Mouse (Mus musculus) kidney, adult 2 months (tissue): ENCODE data around the gene Gm38431. TPM values are rescaled to one million over a fixed set of nuclear protein-coding genes. Genes with fewer than 3 reads are reported as not detected.

ENCODE experiments used
- DNase-seq: peaks from one replicate; pipeline ENCODE4 v3.0.0; 2021
- H3K27ac ChIP-seq: fragments of 200-500 bp; 2 replicates; pipeline ENCODE4 v1.5.1; 2012; ENCODE audit warnings: low read depth, low read length, control low read depth, inconsistent platforms; ENCODE audit not compliant: insufficient read depth
- H3K27me3 ChIP-seq: fragments of 200-500 bp; replicated peaks from 2 replicates; pipeline ENCODE4 v1.6.1; 2012; ENCODE audit warnings: mild to moderate bottlenecking, moderate library complexity, low read length, inconsistent platforms; ENCODE audit not compliant: control insufficient read depth, insufficient read depth
- H3K36me3 ChIP-seq: fragments of 200-500 bp; 2 replicates; pipeline ENCODE4 v1.6.1; 2012; ENCODE audit warnings: mild to moderate bottlenecking, moderate library complexity, low read length, inconsistent platforms; ENCODE audit not compliant: control insufficient read depth, insufficient read depth
- H3K4me1 ChIP-seq: fragments of 200-500 bp; 2 replicates; pipeline ENCODE4 v1.6.1; 2011; ENCODE audit warnings: low read length; ENCODE audit not compliant: control insufficient read depth, insufficient read depth
- H3K4me3 ChIP-seq: fragments of 200-500 bp; 2 replicates; pipeline ENCODE4 v1.5.1; 2011; ENCODE audit warnings: mild to moderate bottlenecking, low read depth, low read length, control low read depth; ENCODE audit not compliant: insufficient read depth
- CTCF ChIP-seq: fragments of 200-500 bp; conservative IDR thresholded peaks from 2 replicates; pipeline ENCODE4 v1.5.1; 2011; ENCODE audit warnings: low read depth, mild to moderate bottlenecking, control low read depth, low read length, moderate library complexity, mixed read lengths; ENCODE audit not compliant: insufficient read depth, insufficient read length
- POLR2A ChIP-seq: fragments of 200-500 bp; IDR thresholded peaks from one replicate; pipeline ENCODE4 v1.6.1; 2011; ENCODE audit warnings: low read depth, low read length, control low read depth
- WGBS: fragments of 180-500 bp; shearing (Covaris S2); methylation state at CpG from one replicate; pipeline ENCODE4 v1.1.7; 2018; 5-methylcytosine and 5-hydroxymethylcytosine counted together
- polyA plus RNA-seq: library from polyadenylated mRNA; depleted of rRNA; stranded (reverse); fragments of >200 nt; gene quantifications from 2 replicates; pipeline ENCODE4 v1.2.3, GENCODE M21; 2012

Gene Gm38431
- polyA plus RNA-seq, 1 experiment = 1.1 TPM

GRCm38 (mm10) chr9:21104814-21105213 is 13.0 kb upstream of the Gm38431 start:
- no peaks in the 10 kb centered on the region for H3K27me3 ChIP-seq
- no peaks in the 10 kb centered on the region for H3K36me3 ChIP-seq
- no peak for DNase-seq
- H3K27ac ChIP-seq = no peak overlapping the region
- no peaks in the 10 kb centered on the region for H3K4me1 ChIP-seq
- H3K4me3 ChIP-seq = no peak overlapping the region
- no peak for TF ChIP-seq CTCF
- no peak for TF ChIP-seq POLR2A
- WGBS = 83% methylated on average over 6 of the region's 6 CpGs

DNA sequence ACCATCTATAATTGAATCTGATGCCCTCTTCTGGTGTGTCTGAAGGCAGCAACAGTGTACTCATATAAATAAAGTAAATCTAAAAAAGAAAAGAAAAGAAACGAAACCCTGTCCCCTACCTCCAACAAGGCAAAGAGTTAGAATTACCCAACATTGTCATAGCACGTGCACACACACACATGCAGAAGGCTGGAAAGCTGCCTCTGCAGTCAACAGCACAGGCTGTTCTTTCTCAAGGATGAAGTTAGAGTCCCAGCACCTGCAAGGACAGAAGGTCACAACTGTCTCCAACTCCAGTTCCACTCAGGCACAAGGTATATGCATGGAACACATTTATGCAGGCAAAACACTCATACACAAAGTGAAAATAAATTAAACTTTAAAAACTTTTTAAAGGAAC is 10.3 kb upstream of the Gm38431 start:
- no peak overlapping the region for H3K4me3 ChIP-seq
- WGBS = 95% methylated on average over 2 of the region's 2 CpGs
- H3K27ac ChIP-seq = no peak overlapping the region
- no peaks in the 10 kb centered on the region for H3K36me3 ChIP-seq
- TF ChIP-seq POLR2A (no peak), CTCF (no peak)
- peak; percentile 23 for DNase-seq
- no peaks in the 10 kb centered on the region for H3K4me1 ChIP-seq
- H3K27me3 ChIP-seq = no peaks in the 10 kb centered on the region

DNA sequence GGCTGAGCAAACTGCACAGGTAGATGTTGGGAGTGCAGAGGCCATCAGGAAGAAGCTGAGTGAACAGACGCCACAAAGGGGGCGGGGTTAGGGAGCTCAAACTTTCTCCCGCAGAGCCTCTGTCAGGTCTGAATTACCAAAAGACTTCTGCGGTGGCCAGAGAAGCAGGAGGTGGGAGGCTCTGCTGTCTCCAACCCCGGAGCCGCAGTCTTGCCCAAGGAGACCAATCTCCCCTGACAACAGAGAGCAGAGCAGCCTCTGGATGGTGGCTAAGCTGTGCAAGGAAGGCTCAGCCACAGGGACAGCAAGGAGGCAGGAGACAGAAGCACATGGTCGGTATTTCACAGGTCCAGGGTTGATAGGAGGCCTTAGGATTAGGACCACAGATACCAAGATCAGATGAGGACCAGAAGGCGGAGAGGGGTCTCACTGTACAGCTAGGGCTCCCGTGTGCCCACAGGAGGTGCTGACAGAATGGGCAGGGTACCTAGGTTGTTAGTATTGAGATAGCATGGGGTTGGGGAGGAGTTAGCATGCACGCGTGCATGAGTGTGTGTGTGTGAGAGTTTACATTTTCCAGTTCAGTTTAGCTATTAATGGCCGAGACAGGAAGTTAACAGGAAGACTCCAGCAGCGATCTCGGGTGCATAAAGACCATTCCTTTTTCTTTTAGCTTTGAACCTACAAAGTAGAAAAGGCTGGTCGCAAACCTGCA is 8.8 kb upstream of the Gm38431 start:
- H3K4me3 ChIP-seq = no peak overlapping the region
- H3K27me3 ChIP-seq = no peaks in the 10 kb centered on the region
- no peaks in the 10 kb centered on the region for H3K4me1 ChIP-seq
- TF ChIP-seq POLR2A (no peak), CTCF (no peak)
- H3K27ac ChIP-seq = no peak overlapping the region
- DNase-seq = no peak
- 54% methylated on average over 15 of the region's 15 CpGs for WGBS
- H3K36me3 ChIP-seq = no peaks in the 10 kb centered on the region

- no peak overlapping the region for H3K27ac ChIP-seq
- no peak for TF ChIP-seq POLR2A
- TF ChIP-seq CTCF = no peak
- 73% methylated on average over 8 of the region's 8 CpGs for WGBS
- no peak for DNase-seq
- H3K27me3 ChIP-seq = no peaks in the 10 kb centered on the region
- H3K36me3 ChIP-seq = no peaks in the 10 kb centered on the region
- H3K4me3 ChIP-seq = no peak overlapping the region
- H3K4me1 ChIP-seq = no peaks in the 10 kb centered on the region
These were observed 6.0 kb upstream of the Gm38431 start for GRCm38 (mm10) chr9:21097793-21098192.

DNA sequence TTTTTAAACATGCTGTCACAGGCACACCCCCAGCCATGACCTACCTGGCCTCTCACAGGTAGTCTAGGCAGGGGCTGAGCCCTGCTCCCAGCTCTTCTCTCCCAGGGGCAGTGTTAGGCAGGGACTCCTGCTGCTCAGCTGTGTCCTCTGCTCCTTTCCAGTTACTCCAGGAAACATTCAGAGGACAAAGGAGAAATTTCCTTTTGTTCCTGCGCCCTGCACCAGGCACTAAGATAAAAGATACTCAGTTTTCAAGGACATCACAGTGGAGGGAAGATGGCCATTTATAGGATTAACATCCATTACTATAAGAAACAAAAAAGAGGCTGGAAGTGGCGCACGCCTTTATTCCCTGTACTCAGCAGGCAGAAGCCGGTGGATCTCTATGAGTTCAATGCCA is 4.2 kb upstream of the Gm38431 start:
- WGBS = 100% methylated on average over 4 of the region's 4 CpGs
- TF ChIP-seq POLR2A (no peak), CTCF (no peak)
- Histone ChIP-seq H3K27ac (no peak overlapping the region), H3K4me3 (no peak overlapping the region), H3K4me1 (no peaks in the 10 kb centered on the region), H3K27me3 (no peaks in the 10 kb centered on the region), H3K36me3 (no peaks in the 10 kb centered on the region)
- no peak for DNase-seq

- WGBS = 98% methylated on average over 9 of the region's 9 CpGs
- Histone ChIP-seq H3K4me3 (no peak overlapping the region), H3K4me1 (peaks cover 4% of the 10 kb centered on the region; the same call in 1 of the 2 replicates), H3K36me3 (no peaks in the 10 kb centered on the region), H3K27ac (no peak overlapping the region), H3K27me3 (no peaks in the 10 kb centered on the region)
- TF ChIP-seq POLR2A (no peak), CTCF (no peak)
- no peak for DNase-seq
These were observed 1.6 kb upstream of the Gm38431 start for GRCm38 (mm10) chr9:21093423-21093822.

DNA sequence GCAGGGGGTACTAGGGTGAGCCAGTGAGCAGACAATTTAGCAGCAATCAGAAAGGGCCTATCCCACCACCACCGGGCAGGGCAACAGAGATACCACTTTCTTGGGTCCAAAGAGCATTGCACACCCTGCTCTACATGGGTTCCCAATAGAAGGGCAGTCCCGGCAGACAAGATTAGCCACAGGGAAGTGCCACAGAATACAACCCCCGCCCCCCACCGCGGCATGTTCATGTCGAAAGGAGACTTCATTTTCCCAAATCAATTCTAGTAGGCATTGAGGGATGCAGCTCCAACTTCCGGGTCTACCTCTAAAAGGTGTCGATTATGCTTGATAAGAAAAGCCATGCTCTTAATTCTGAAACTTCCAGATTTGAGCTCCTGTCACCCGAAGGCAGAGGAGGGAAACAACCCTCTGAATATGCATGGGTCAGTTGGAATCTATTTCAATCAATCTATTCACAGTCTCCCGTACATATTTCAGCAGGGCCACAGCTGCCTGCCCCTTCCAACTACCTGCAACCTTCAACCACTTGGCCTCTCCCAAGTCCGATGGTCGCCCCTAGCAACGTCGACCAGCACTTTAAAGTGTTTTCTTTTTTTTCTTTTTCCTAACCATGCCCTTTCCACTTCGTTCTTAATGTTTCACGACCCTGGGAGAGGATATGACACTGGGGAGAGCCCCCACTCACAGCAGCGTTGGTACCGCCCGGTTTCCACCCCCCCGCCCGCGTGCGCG is 658 bp downstream of the Gm38431 start:
- Histone ChIP-seq H3K4me3 (peak overlapping the region; percentile 78), H3K36me3 (0 out of 2 replicates have a peak, but pooled peaks cover 1% of the 10 kb centered on the region), H3K4me1 (peaks cover 4% of the 10 kb centered on the region; the same call in 1 of the 2 replicates), H3K27me3 (no peaks in the 10 kb centered on the region), H3K27ac (peak overlapping the region; percentile 52)
- no peak for DNase-seq
- no peak for TF ChIP-seq POLR2A
- no peak for TF ChIP-seq CTCF
- WGBS = 1% methylated on average over 24 of the region's 24 CpGs
